Mouse (Mus musculus) layer of hippocampus, adult 2 months (tissue): ENCODE measurements around the gene Sbf2. TPM values are rescaled to one million over a fixed set of nuclear protein-coding genes. Genes with fewer than 3 reads are reported as not detected.
"Not testable (repeated sequence)": the region's sequence is repeated elsewhere in the genome, so short reads cannot be mapped to it uniquely, and the experiment has no call there.

Source experiments
- DNase-seq, 2 experiments: peaks; one replicate each; pipeline ENCODE4 v3.0.0; 2022; ENCODE audit warnings: low spot score in 2 of 2
- H3K27ac ChIP-seq: fragments of 200-600 bp; 2 replicates; pipeline ENCODE4 v1.8.1; 2022
- H3K4me3 ChIP-seq: fragments of 200-600 bp; 2 replicates; pipeline ENCODE4 v1.8.1; 2022; ENCODE audit warnings: mild to moderate bottlenecking
- CTCF ChIP-seq: fragments of 200-600 bp; conservative IDR thresholded peaks from 2 replicates; pipeline ENCODE4 v1.8.1; 2022; ENCODE audit warnings: antibody characterized with exemption, mild to moderate bottlenecking, moderate library complexity
- total RNA-seq, 2 experiments: library from RNA; stranded (reverse); gene quantifications; 2 replicates each; pipeline ENCODE4 v1.2.3; 2021

Sbf2 gene
- total RNA-seq, 2 experiments from 2014 or later, result 69.8 to 78.0 TPM

GRCm38 (mm10) chr7:110645859-110646258 lies 31.1 kb upstream of the Sbf2 start:
- DNase-seq, result no peak
- no peak for TF ChIP-seq CTCF
- no peak overlapping the region for H3K27ac ChIP-seq
- no peak overlapping the region for H3K4me3 ChIP-seq

GRCm38 (mm10) chr7:110645311-110645710 lies 30.6 kb upstream of the Sbf2 start:
- TF ChIP-seq CTCF, result peak; percentile 85
- DNase-seq, result peak; percentile 69 to 83
- Histone ChIP-seq H3K27ac (no peak overlapping the region), H3K4me3 (no peak overlapping the region)

- not testable (repeated sequence) for DNase-seq, H3K27ac ChIP-seq, H3K4me3 ChIP-seq
Observed at GRCm38 (mm10) chr7:110639958-110640357, 25.2 kb upstream of the Sbf2 start.

GRCm38 (mm10) chr7:110639291-110639915 lies 24.7 kb upstream of the Sbf2 start:
- Histone ChIP-seq H3K4me3 (no peak overlapping the region), H3K27ac (no peak overlapping the region)
- no peak for DNase-seq
- TF ChIP-seq CTCF, result no peak

- no peak for TF ChIP-seq CTCF
- no peak for DNase-seq
- Histone ChIP-seq H3K4me3 (no peak overlapping the region), H3K27ac (no peak overlapping the region)
Observed at GRCm38 (mm10) chr7:110638305-110639110, 23.8 kb upstream of the Sbf2 start.

GRCm38 (mm10) chr7:110636559-110636958 lies 21.8 kb upstream of the Sbf2 start:
- Histone ChIP-seq H3K27ac (no peak overlapping the region), H3K4me3 (no peak overlapping the region)
- DNase-seq, result no peak
- no peak for TF ChIP-seq CTCF

- Histone ChIP-seq H3K4me3 (no peak overlapping the region), H3K27ac (no peak overlapping the region)
- DNase-seq, result no peak
- TF ChIP-seq CTCF, result no peak
Observed at GRCm38 (mm10) chr7:110635929-110636328, 21.2 kb upstream of the Sbf2 start.

- TF ChIP-seq CTCF, result no peak
- Histone ChIP-seq H3K27ac (no peak overlapping the region), H3K4me3 (no peak overlapping the region)
- no peak for DNase-seq
Observed at GRCm38 (mm10) chr7:110631136-110631888, 16.6 kb upstream of the Sbf2 start.

- peak; percentile 99 for TF ChIP-seq CTCF
- H3K4me3 ChIP-seq, result peak overlapping the region; percentile 57
- peak overlapping the region; percentile 21; the same call in 1 of the 2 replicates for H3K27ac ChIP-seq
- DNase-seq, result peak; percentile 78 to 86
Observed at GRCm38 (mm10) chr7:110629892-110630666, 15.4 kb upstream of the Sbf2 start.

GRCm38 (mm10) chr7:110628611-110629354 lies 14.1 kb upstream of the Sbf2 start:
- peak; percentile 63 for TF ChIP-seq CTCF
- DNase-seq, result no peak
- no peak overlapping the region for H3K27ac ChIP-seq
- H3K4me3 ChIP-seq, result peak overlapping the region; percentile 59

- Histone ChIP-seq H3K27ac (no peak overlapping the region), H3K4me3 (peak overlapping the region; percentile 59)
- DNase-seq, result no peak
- no peak for TF ChIP-seq CTCF
Observed at GRCm38 (mm10) chr7:110628273-110628600, 13.5 kb upstream of the Sbf2 start.

GRCm38 (mm10) chr7:110627486-110628272 lies 13.0 kb upstream of the Sbf2 start, which contains the start of gene Adm:
TSS of gene Adm (plus strand) at chr7:110627661.
- Histone ChIP-seq H3K4me3 (peak within 1 kb of the TSS; percentile 59), H3K27ac (no peak within 1 kb of the TSS)
- DNase-seq, result no peak
- TF ChIP-seq CTCF, result peak; percentile 17; the same call in 1 of the 2 replicates
